Mouse (Mus musculus) liver, embryonic 13.5 days (tissue): ENCODE data around the gene Pon3. TPM values are rescaled to one million over a fixed set of nuclear protein-coding genes. Genes with fewer than 3 reads are reported as not detected.

Experiments
- ATAC-seq: fragments of 200-750 bp; cut with Nextera tagmentation; 2 replicates; pipeline ENCODE4 v1.8.0; 2017; ENCODE audit warnings: low read depth, mild to moderate bottlenecking, moderate number of reproducible peaks, moderate library complexity
- DNase-seq: peaks from one replicate; pipeline ENCODE4 v3.0.0; 2022
- H3K27ac ChIP-seq: fragments of 300-500 bp; sonication (generic); 2 replicates; pipeline ENCODE4 v1.5.1; 2015; ENCODE audit warnings: moderate library complexity, mild to moderate bottlenecking, inconsistent platforms
- H3K27me3 ChIP-seq: fragments of 300-500 bp; sonication (generic); 2 replicates; pipeline ENCODE4 v1.6.1; 2015; ENCODE audit warnings: mild to moderate bottlenecking, inconsistent platforms
- H3K36me3 ChIP-seq: fragments of 300-500 bp; sonication (generic); 2 replicates; pipeline ENCODE4 v1.6.1; 2015; ENCODE audit warnings: mild to moderate bottlenecking, inconsistent platforms
- H3K4me1 ChIP-seq: fragments of 300-500 bp; sonication (generic); replicated peaks from 2 replicates; pipeline ENCODE4 v1.6.1; 2015; ENCODE audit warnings: inconsistent platforms
- H3K4me2 ChIP-seq: fragments of 300-500 bp; sonication (generic); 2 replicates; pipeline ENCODE4 v1.6.1; 2015; ENCODE audit warnings: inconsistent platforms, mild to moderate bottlenecking, moderate library complexity
- H3K4me3 ChIP-seq: fragments of 300-500 bp; sonication (generic); replicated peaks from 2 replicates; pipeline ENCODE4 v1.5.1; 2015; ENCODE audit warnings: mild to moderate bottlenecking, inconsistent platforms
- H3K9ac ChIP-seq: fragments of 300-500 bp; sonication (generic); 2 replicates; pipeline ENCODE4 v1.6.1; 2015; ENCODE audit warnings: mild to moderate bottlenecking, inconsistent platforms
- H3K9me3 ChIP-seq: fragments of 300-500 bp; sonication (generic); replicated peaks from 2 replicates; pipeline ENCODE4 v1.6.1; 2016; ENCODE audit warnings: inconsistent platforms
- WGBS: fragments of 180-500 bp; shearing (Covaris S2); methylation state at CpG from one replicate; pipeline ENCODE4 v1.1.7; 2015; ENCODE audit not compliant: insufficient replicate concordance; 5-methylcytosine and 5-hydroxymethylcytosine counted together
- polyA plus RNA-seq: library from polyadenylated mRNA; unstranded; fragments of >200 nt; fragmentation: Nextera tagmentation; extraction: Ambion mirVana; gene quantifications from 2 replicates; pipeline ENCODE4 v1.2.1, GENCODE M21; 2015

Pon3 gene
- polyA plus RNA-seq, 1 experiment from 2014 or later = 15.7 TPM

GRCm38 (mm10) chr6:5179189-5179588, 76.9 kb downstream of the Pon3 start:
- Histone ChIP-seq H3K9me3 (no peaks in the 10 kb centered on the region), H3K36me3 (no peaks in the 10 kb centered on the region), H3K4me2 (no peak overlapping the region), H3K27ac (no peak overlapping the region), H3K4me3 (no peak overlapping the region), H3K4me1 (0 out of 2 replicates have a peak, but pooled peaks cover 2% of the 10 kb centered on the region), H3K27me3 (peaks cover 19% of the 10 kb centered on the region; the same call in 1 of the 2 replicates), H3K9ac (no peak overlapping the region)
- ATAC-seq (no peak), DNase-seq (no peak)
- 77% methylated on average over 6 of the region's 6 CpGs for WGBS

GRCm38 (mm10) chr6:5177967-5178891, 77.9 kb downstream of the Pon3 start:
- ATAC-seq = no peak
- H3K9me3 ChIP-seq = no peaks in the 10 kb centered on the region
- H3K4me3 ChIP-seq = no peak overlapping the region
- H3K9ac ChIP-seq = no peak overlapping the region
- H3K27ac ChIP-seq = no peak overlapping the region
- H3K4me1 ChIP-seq = 0 out of 2 replicates have a peak, but pooled peaks cover 5% of the 10 kb centered on the region
- no peak overlapping the region for H3K4me2 ChIP-seq
- no peak for DNase-seq
- 68% methylated on average over 19 of the region's 19 CpGs for WGBS
- peaks cover 19% of the 10 kb centered on the region; the same call in 1 of the 2 replicates for H3K27me3 ChIP-seq
- H3K36me3 ChIP-seq = no peaks in the 10 kb centered on the region

GRCm38 (mm10) chr6:5174179-5174812, 81.8 kb downstream of the Pon3 start:
- H3K9me3 ChIP-seq = no peaks in the 10 kb centered on the region
- DNase-seq (no peak), ATAC-seq (no peak)
- peaks cover 9% of the 10 kb centered on the region; the same call in 1 of the 2 replicates for H3K27me3 ChIP-seq
- H3K9ac ChIP-seq = no peak overlapping the region
- H3K36me3 ChIP-seq = no peaks in the 10 kb centered on the region
- H3K4me3 ChIP-seq = no peak overlapping the region
- no peak overlapping the region for H3K27ac ChIP-seq
- peaks cover 22% of the 10 kb centered on the region; the same call in 1 of the 2 replicates for H3K4me1 ChIP-seq
- H3K4me2 ChIP-seq = no peak overlapping the region
- 62% methylated on average over 10 of the region's 10 CpGs for WGBS

- 80% methylated on average over 9 of the region's 9 CpGs for WGBS
- H3K4me3 ChIP-seq = no peak overlapping the region
- peaks cover 27% of the 10 kb centered on the region for H3K4me1 ChIP-seq
- H3K9me3 ChIP-seq = no peaks in the 10 kb centered on the region
- H3K27ac ChIP-seq = no peak overlapping the region
- no peak overlapping the region for H3K4me2 ChIP-seq
- DNase-seq (no peak), ATAC-seq (no peak)
- H3K36me3 ChIP-seq = no peaks in the 10 kb centered on the region
- no peaks in the 10 kb centered on the region for H3K27me3 ChIP-seq
- no peak overlapping the region for H3K9ac ChIP-seq
These were observed 83.5 kb downstream of the Pon3 start for GRCm38 (mm10) chr6:5172571-5172970.

- DNase-seq (no peak), ATAC-seq (peak; percentile 75)
- H3K36me3 ChIP-seq = no peaks in the 10 kb centered on the region
- H3K4me1 ChIP-seq = peaks cover 38% of the 10 kb centered on the region
- no peak overlapping the region for H3K9ac ChIP-seq
- no peak overlapping the region for H3K4me2 ChIP-seq
- H3K4me3 ChIP-seq = no peak overlapping the region
- 64% methylated on average over 4 of the region's 4 CpGs for WGBS
- no peaks in the 10 kb centered on the region for H3K27me3 ChIP-seq
- H3K9me3 ChIP-seq = no peaks in the 10 kb centered on the region
- H3K27ac ChIP-seq = peak overlapping the region; percentile 56
These were observed 84.7 kb downstream of the Pon3 start for GRCm38 (mm10) chr6:5171418-5171817.

Other genes with a start within 250 kb of the Pon3 start
- 2.3 TPM in 2 replicates for gene Pon1, start 62.3 kb downstream of the Pon3 start, polyA plus RNA-seq
- gene Pon2, start 42.2 kb upstream of the Pon3 start, polyA plus RNA-seq = 52.6 and 58.3 TPM in 2 replicates
- 12.3 and 15.4 TPM in 2 replicates for gene Asb4, start 127.1 kb upstream of the Pon3 start, polyA plus RNA-seq
- 1.2 and 1.4 TPM in 2 replicates for gene Pdk4, start 240.0 kb upstream of the Pon3 start, polyA plus RNA-seq